Mouse (Mus musculus): ENCODE data around the gene Alox8.

Gene Alox8

DNA sequence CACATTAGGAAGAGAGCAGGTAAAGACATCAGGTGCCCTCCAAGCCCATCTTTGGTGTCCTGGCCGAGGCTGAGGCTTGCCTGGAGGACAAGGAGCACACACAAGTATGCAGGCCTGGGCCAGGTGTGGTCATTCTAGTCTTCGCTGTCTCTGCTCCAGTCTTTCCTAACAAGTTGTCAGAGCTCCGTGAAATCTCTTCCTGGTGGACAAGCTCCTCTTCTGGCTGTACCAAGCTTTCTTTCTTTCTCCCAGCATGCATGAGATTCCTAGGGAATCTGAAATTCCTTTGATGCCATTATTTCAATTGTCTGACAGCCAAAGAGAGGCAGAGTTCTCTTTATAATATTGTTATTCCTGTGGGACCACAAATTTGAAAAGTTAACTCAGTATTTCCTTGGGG lies 18.1 kb downstream of the Alox8 start:
- DNase-seq (ENCODE audit: low spot score), result no peak

DNA sequence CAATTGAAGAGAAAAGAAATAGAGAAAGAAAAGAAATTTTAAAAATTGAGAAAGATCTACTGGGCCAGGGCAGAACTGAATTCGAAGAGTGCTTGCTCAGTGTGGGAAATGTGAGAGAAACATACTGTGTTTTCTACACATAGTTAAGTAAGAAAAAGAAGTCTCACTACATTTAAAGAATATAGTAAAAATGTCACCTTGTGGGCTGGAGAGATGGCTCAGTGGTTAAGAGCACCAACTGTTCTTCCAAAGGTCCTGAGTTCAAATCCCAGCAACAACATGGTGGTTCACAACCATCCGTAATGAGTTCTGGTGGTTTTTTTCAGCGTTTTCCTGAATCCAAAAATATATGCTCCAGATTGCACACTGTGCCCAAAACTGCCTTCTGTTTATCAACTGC lies 19.1 kb downstream of the Alox8 start:
- DNase-seq (ENCODE audit: low spot score), result no peak

DNA sequence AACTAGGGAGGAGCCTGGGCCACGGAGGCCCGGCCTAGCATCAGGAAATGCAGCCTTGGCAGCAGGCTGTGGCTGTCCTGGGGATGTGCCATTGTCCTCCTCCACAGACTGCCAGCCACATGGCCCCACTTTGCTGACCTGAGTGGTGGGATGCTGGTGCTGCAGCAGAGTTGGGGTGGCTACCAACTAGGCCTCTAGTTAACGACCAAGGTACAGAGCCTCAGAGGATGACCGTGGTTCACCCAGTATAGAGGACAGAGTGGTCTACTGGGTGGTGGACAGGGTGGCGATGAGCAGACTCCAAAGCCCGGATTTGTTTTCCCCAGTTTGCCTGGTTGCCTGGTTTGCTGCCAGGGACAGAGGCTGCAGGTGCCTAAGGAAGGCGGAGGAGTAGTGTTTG lies 22.9 kb downstream of the Alox8 start:
- no peak for DNase-seq (ENCODE audit: low spot score)

DNA sequence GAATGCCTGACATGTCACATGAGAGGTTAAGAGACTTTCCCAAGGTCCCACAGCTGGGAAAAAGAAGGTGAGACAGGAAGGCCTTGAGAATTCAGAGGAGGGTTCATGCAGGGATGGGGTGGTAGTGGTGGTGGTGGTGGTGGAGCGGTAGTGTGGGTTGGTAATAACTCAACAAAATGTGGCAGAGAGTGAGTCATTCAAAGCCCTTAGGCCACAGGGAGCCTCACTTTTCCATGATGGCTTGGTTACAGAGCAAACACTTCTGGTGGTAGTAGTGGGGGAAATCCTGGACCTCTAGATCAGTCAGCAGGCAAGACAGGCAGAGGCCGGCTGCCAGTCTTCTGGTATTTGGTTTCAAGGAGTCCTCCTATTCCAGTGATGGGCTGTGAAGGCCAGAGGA lies 25.0 kb downstream of the Alox8 start:
- DNase-seq (ENCODE audit: low spot score), result no peak

DNA sequence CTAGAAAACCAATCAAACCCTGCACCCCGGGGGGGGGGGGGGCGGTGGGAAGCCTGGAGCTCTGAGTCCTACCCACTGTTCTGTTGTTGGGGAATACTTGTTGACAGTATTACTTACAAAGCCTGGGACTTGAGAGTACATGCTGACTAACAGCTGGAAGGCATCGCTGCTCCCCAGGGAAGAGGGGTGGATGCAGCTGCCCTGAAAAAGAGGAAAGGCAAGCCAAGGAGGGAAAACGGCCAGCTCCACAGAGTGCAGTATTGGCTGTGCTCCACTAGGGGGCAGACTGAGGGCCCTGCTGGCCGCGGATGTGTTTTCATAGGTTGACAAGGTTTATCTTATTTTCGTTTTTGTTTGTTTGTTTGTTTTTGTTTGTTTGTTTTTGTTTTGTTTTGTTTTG lies 26.0 kb downstream of the Alox8 start:
- DNase-seq (ENCODE audit: low spot score), result no peak

DNA sequence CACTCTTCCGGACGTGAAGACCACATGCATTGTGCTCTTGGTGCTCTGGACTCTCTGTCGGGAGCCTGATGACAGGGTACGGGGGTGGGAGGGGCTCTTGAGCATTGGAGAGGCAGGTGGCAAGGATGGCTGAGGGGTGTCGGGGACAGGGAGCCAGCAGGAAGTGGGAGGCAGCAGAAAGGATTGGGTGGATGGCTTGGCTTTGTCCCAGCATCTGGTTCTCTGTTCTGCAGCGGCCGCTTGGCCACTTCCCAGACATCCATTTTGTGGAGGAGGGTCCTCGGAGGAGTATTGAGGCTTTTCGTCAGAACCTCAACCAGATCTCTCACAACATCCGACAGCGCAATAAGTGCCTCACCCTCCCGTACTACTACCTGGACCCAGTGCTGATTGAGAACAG lies 28.3 kb downstream of the Alox8 start:
- no peak for DNase-seq (ENCODE audit: low spot score)

DNA sequence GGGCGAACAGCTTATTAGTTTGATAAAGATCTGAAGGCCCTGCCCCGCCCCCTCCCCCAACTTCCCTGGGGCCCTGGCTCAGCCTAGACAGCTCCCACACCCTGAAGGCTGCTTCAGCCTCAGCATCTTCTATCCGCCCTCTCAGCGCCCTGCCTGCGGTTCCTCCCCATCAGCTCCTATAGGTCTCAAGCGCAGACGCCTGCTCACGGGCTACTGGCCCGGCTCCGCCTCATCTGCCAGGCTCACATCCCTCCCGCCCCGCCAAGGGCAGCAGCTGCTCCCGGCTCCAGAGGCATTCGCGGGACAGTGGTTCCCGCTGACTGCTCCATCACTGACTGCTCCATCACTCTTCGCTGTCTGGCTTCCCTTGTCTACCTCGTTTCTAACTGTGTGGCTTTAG lies 40.8 kb downstream of the Alox8 start, which contains the start of gene Alox12b:
TSS of gene Alox12b (plus strand) at position 190 of the 400 bp plus-strand sequence.
- DNase-seq (ENCODE audit: low spot score), result no peak

DNA sequence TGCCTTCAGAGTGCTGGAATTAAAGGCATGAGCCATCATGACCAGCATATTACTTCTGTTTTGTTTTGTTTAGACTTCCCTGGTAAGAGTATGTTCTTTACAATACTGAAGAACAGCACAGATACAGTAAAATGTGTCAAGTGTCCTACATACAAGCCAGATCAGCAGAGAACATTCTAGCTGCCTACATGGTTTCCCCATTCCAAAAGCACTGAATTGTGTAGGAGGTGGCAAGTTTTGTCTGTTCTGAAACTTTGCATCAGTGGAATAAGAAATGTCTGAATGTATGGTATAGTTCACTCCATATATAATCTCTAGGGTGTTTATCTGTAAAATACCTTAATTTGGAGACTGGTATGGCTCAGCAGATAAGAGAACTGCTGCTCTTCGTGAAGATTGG lies 42.3 kb downstream of the Alox8 start:
- no peak for DNase-seq (ENCODE audit: low spot score)

DNA sequence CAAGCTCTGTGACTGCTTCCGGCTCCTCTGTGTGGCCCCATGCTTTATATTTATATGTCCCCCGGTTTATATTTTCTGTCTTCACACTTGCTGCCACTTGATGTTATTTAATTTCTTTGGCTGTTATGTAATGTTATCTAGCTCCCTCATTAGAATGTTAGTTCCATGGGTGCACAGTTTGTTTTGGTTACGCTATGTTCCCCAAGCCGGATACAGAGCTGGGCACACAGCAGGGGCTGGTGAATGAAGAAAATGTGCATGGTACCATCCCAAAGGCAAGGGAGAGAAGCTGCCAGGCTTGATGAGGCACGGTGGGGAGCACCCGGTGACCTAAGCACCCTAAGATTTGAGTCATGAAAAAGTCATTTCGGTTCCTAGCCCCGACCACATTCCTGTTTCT lies 43.8 kb downstream of the Alox8 start:
- no peak for DNase-seq (ENCODE audit: low spot score)

DNA sequence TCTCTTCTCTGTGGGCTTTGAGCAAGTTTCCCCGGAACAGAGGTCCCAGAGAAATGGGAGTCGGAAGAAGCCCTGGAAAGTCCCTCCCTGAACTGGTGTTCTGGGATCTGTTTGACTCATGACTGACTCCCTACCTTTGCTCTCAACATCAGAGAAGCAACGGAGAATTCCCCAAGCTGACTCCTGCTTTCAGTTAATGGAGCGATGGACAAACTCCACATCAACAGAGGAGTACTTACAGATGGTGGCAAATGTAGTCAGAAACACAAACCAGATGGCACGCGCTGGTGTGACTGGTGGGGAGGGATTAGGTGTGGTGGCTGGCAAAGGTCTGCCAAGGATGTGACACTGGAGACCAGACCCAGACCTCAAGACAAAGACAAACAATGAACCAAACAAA lies 46.6 kb downstream of the Alox8 start:
- DNase-seq (ENCODE audit: low spot score), result no peak

DNA sequence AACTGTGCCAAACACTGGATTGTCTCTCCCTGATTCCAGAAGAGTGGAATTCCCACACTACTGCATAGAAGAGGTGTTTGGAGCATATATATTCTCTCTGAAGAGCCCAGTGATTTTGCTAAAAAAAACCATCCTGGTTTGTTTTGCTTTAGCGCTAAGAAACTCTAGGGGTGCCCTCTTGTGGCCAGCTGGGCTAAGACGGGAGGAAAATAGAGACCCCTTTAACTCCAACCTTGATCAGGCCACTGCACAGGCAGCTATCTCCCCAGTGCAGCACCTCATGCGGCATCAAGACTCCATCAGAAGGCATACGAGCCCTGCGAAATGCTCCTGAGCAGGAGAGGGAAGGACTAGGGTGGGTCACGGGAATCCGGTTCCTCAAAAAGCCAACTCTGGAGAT lies 47.2 kb downstream of the Alox8 start:
- peak; percentile 21 for DNase-seq (ENCODE audit: low spot score)

DNA sequence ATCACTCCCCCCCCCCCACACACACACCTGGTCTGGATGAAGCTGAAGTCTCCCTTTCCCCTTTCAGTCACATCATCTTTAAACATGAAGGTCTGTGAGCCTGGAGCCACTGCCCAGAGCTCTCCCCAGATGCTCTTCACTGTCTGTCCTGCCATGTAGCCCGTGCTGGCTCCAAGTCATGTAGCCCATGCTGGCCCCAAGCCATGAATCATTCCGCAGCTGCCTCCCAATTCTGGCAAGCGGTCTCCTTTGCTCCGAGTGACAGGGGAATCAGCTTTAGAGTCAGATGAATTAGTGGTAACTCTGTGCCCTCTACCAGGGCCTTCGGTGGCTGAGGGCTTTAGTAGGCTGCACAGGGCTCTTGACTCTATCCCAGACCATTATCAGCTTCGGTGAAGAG lies 47.9 kb downstream of the Alox8 start:
- DNase-seq (ENCODE audit: low spot score), result no peak

DNA sequence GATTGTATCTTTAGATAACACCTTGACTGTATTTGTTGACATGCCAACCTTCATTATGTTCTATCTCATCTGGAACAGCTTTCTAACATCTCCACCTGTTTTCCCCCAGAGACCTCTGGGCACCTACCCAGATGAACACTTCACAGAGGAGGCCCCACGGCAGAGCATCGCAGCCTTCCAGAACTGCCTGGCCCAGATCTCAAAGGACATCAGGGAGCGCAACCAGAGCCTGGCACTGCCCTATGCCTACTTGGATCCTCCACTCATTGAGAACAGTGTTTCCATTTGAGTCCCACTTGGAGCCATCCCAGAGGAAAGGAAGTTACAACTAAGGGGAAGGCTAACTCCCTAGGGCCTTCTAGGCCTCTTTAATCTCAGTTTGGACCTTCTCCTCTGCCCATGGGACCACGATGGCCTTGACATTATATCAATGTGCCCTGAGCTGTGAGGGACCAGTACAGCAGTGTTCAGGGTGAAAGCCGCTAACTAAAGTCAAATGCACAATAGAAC lies 49.1 kb downstream of the Alox8 start:
- no peak for DNase-seq (ENCODE audit: low spot score)

DNA sequence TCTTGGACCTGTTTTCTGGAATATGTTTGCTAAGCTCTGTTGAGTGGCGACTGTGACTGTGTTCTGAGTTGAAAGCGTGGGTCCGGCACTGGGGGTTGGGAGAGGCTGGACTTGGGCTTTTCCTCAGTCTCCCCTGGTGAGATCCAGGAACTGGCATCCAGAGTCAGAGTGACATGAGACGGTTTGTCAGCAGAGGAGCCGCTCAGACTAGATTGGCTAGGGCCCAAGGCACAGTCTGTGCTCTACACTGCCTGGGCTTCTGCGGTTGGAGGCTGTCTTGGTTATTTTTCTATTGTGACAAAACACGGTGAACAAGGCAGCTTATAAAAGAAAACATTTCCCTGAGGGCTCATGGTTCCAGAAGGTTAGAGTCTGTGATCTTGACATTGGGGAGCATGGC lies 50.1 kb downstream of the Alox8 start:
- no peak for DNase-seq (ENCODE audit: low spot score)

DNA sequence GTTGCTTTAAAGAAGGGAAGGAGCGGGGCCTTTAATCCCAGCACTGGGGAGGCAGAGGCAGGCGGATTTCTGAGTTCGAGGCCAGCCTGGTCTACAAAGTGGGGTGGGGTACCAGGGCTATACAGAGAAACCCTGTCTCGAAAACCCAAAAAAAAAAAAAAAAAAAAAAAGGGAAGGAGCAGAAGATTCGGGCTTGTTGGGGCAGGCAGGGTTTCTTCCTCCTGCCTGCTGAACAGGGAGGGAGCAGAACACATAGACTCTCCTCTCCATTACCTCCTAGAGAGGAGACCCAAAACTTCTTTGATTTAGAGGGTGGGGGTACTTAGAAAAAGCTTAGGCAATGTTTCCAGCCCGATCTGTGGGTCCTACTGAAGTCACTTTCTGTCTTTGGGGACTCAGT lies 62.3 kb downstream of the Alox8 start:
- no peak for DNase-seq (ENCODE audit: low spot score)

DNA sequence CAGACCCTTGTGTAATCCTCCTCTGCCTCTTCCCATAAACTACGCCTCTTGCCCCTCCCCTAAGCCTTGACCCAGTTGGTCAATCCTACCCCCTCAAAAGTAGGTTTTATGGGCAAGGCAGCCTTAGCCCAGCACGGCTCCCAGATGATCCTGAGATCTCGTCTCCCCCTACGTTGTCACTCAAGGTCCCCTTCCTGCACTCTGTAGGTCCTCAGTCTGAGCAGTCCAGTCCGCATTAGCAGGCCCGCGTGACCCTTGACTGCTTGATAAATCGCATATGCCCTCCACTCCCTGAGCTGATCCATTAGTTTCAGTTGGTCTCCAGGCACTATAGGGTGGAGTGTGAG lies 63.0 kb downstream of the Alox8 start:
- no peak for DNase-seq (ENCODE audit: low spot score)

All from spleen, adult 12 weeks (tissue).